Mouse (Mus musculus): ENCODE data around the gene Ppard. TPM values are rescaled to one million over a fixed set of nuclear protein-coding genes. Genes with fewer than 3 reads are reported as not detected.
"Not testable (repeated sequence)": the region's sequence is repeated elsewhere in the genome, so short reads cannot be mapped to it uniquely, and the experiment has no call there.

The Ppard gene
- total and polyA plus RNA-seq, 3 experiments, result 39.3 to 65.5 (median 60.3) TPM

DNA sequence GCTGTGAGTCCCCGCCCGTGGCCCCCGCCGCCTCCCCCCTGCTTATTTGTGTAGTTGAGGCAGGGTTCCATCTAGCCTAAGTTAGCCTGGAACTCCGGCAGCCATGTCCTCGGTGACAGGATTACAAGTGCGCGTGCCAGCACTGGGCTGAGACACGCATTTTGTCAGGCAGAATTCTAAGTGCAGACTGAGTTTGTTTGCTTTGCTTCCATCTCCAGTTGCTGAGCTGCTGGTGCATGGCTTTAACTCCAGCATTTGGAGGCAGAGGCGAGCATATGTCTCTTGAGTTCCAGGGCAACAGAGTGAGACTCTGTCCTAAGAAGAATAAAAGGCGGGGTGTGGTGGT, 81.4 kb downstream of the Ppard start:
- DNase-seq, result no peak

DNA sequence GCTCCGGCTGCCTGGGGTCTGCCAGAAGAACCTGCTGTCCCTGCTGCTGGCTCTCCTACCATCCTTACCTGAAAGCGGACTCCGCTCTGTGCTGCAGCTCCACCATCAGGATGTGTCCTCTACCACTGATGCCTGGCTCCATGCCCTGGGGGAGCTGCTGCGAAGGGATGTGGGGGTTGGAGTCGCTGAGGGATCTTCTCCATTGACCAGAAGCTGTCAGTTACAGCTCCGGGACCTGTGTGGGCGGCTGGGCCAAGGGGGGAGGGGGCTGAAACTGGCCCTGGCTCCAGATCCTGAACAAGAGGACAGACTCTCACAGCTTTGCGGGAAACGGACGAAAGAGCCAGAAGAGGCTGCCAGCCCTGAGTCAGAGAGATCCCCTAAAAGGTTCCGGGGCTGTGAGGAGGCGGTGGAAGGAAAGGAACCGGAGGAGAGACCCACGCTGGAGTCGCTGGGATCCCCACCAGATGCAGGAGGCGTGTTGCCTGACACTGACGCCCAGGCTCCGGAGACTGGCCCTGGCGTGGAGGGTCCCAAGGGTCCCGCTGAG, 83.2 kb downstream of the Ppard start:
- DNase-seq, result no peak

DNA sequence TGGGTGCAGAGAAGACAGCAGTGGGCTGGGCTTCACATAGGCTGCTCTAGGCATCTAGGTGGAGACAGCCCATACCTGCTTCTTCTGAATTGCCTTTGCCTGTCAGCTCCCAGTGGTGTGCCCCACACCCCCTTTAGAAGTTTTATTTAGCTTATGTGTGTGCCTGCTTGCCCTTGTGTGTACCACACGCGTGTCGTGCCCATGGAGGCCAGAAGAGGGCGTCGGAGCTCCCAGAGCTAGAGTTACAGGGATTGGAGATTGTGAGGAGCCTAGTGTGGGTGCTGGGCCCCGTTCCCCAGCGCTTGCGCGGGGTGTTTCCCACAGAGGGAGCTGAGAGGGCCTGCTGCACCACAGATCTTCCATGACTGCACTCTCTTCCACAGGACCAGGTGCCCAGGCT, 84.0 kb downstream of the Ppard start:
- no peak for DNase-seq

DNA sequence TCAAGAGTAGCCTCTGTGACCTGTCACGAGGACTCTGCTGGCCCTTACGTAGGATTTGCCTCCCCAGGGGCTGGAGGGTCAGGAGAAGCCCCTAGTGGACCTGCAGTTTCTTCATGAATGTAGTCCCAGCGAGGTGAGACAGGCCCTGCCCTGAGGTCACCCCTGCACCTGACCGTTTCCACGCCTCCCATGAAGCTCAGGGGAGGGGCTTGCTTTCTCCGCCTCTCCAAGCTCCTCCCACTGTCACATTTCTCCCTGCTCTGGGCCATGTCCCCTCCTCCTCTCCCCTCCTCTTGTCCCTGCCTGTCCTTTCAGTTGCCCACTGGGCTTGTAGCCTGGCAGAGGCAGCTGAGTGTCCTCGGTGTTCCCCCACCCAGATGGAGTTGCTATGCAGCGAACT, 84.6 kb downstream of the Ppard start:
- DNase-seq, result no peak

DNA sequence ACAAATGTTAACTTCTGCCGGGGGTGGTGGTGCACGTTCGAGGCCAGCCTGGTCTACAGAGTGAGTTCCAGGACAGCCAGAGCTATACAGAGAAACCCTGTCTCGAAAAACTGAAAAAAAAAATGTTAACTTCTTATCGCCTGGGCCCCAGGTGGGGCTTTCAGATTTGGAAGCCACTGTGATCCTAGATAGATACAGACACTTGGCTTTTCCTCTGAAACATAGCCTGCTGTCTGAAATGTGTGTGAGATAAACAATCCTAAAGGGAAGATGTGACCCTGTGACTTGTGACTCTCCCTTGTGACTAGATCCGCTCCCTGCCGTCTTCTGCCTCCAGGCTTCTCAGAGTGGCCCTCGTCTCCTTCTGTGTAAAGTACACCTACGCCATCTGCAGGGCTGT, 85.2 kb downstream of the Ppard start:
- DNase-seq, result no peak

DNA sequence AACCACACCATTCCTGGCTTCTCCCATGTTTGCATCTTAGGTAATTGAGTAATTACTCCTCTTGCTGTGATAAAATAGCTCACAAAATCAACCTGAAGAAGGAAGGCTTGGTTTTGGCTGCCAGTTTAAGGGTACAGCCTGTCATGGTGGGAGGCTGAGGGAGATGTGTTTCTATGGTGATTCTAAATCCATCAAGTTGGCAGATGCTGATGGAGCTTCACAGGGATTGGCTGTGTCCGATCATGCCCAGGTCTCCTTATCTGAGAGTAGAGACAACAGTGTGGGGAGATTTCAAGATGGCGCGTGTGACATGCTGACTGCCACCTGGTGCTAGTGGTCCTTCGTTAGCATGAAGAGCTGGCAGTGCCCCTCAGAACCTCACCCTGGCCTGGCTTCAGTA, 89.2 kb downstream of the Ppard start:
- DNase-seq, result no peak

DNA sequence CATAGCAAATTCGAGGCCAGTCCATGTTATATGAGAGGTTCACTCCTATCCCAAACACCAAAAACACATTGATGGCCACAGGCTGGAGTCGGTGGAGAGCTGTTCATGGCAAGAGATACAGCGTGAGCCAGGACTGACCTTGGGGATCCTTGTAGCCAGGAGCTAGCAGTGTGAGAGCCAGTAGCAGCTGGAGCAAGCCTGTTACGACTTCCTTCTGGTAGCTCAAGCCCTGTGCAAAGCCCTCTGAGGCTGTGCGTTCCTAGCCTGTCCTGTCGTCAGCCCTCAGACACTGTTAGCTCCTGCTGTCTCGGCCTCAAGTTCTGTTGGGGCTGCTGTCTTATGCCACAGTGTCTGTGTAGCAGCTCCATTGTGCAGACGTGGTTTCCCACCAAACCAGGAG, 91.3 kb downstream of the Ppard start:
- DNase-seq, result no peak

DNA sequence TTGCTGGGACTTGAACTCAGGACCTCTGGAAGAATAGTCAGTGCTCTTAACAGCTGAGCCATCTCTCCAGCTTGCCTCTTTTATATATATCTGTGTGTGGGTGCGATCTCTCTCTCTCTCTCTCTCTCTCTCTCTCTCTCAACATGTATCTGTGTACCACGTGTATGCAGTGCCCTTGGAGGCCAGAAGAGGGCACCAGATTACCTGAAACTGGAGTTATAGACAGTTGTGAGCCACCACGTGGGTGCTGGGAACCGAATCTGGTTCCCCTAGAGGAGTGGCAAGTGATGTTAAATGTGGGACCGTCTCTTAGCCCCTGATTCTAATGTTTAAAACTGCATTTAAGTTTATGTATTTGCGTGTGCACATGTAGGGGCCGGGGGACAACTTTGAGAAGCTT, 91.9 kb downstream of the Ppard start:
- not testable (repeated sequence) for DNase-seq

DNA sequence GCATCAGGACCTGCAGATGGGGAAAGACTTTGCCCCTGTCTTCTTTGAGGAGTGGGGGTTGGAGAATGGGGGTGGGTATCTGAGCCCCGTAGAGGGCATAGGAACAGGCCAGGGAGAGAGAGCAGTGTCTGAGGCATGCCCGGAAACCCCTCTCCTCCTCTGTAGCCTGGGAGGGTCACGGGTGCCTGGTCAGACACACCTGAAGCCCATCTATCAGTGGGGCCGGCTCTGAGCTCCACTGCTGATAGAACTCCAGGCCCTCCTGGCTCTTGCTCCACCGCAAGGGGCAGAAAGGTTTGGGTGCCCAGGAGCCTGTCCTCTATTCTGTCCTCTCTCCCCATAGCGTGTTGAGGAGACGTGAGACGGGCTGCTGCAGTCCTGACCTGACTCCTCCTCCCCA, 93.3 kb downstream of the Ppard start:
- DNase-seq, result no peak

DNA sequence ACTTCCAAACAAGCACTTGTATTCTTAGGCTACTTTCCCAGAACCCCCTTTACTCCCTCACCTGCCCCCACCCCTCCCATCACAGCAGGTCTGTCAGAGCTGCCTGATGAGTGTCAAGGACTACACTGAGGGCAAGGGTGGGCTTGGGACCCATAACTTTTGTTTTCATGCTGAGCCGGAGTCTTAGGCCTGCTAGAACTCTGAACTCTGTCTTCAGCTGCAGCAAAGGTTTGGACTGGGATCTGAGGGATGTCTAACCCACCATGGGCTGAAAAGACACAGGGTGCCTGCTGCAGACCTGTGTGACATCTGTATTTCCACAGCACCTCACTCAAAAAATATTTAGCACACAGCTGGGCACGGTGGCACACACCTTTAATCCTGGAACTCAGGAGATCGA, 94.5 kb downstream of the Ppard start:
- DNase-seq, result no peak

DNA sequence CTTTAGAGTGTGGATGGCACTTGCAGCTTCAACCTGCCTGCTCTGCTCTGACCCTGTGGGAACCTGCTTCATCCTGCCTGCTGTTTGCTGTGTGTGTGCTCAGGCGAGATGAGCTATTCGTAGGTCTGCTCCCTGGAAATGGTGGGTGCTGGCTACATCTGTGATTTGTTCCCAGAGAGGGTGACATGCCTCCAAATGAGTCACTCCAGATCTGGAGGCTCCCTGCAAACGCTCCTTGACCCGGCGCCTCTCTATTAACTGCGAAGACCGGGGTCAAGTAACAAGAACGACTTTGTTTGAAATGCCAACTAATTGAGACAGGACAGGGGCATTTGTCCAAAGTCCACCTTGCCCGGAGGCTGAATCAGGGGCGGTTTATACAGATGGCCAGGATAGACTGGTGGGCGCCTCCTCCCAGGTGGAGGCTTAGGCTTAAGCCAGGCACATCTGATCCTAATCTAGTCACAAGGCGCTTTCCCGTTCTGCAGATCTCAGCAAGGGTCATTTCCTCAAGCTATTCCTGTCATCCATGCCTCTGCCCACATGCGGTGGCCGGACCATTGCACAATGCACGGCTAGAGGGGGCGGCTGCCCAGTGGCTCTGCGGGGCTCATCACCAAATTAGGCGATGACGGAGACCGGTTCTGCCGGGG, 95.3 kb downstream of the Ppard start:
- DNase-seq, result peak; percentile 75

DNA sequence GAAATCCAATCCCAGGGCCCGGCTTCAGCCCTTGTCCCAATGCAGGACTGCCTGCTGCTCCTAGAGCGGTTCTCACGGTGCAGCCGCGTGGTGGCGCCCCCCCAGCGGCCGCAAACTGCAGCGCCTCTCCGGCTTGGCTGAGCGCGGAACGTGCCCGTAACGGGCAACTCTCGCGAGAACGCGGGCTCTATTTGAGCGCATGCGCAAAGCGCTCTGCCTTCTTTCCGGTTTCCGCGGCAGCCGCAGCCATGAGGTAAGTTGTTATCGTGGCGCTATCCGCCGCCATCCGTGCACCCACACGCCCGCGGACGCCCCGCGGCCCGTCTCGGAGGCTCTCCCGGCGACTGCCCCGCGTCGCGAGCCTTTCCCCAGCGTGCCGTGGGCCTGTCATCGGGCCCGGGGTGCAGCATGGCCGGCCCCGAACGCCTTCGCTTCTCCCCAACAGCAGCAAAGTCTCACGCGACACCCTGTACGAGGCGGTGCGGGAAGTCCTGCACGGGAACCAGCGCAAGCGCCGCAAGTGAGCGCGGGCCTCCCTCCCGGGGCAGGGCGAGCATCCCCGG, 95.9 kb downstream of the Ppard start, which contains the start of gene Rpl10a:
Gene Rpl10a, plus strand, starts transcription at position 106 of the 563 bp plus-strand sequence.
- DNase-seq, result peak; percentile 96

DNA sequence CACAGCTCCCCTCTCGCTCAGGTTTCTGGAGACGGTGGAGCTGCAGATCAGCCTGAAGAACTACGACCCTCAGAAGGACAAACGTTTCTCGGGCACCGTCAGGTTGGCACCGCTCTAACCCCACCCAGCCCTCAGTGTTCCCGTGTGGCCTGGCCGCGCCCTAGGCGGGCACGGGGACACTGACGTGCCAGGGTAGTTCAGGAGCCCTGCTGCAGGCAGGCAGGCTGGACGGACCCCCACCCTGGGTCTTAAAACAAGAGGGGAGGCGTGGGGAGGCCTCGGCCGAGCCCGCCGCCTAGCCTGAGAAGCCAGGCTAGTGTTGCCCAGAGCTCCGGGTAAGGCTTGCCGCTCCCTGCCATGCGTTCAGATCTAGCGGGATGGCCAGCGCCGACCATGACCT, 96.4 kb downstream of the Ppard start:
- DNase-seq, result no peak

DNA sequence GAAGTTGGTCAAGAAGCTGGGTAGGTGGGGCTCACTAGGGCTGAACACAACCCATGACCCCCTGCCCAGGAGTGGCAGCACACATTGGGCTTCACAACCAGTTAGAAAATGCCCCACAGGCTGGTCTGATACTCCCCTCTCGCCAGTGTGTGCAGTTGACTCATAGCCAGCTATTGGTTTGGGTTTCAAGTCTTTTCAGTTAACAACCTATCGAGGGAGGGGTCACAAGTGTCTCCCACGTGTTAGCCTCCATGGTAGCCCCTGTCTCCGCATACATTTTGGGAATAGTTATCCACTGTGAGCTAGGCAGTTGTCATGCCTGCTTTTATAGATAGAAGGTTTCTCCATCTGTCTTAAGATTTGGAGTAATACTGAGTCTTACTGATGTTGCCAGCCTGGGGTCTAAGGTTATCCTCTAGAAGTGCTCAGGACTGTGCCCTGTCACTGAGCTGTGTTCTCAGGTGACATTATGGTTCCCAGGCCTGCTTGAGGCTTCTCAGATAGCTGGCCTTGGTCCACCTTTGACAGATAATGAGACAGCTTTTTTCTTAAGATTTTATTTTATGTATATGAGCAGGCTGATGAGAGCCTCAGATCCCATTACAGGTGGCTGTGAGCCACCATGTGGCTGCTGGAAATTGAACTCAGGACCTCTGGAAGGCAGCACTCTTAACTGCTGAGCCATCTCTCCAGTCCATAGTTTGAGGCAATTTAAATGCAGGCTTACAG, 97.2 kb downstream of the Ppard start:
- no peak for DNase-seq

DNA sequence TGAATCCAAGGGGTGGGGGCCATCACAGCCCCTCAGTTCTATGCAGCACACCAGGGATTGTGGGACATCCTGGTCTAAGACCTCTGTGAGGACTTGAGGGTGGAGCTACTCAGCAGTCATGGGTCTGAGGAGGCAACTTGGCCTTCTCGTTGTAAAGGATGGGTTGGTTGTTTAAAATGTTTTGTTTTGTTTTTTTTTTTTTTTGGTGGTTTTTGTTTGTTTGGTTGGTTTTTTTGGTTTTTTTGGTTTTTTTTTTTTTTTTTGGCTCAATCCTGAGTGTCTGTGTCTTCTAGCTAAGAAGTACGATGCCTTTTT, 97.7 kb downstream of the Ppard start:
- DNase-seq, result no peak

DNA sequence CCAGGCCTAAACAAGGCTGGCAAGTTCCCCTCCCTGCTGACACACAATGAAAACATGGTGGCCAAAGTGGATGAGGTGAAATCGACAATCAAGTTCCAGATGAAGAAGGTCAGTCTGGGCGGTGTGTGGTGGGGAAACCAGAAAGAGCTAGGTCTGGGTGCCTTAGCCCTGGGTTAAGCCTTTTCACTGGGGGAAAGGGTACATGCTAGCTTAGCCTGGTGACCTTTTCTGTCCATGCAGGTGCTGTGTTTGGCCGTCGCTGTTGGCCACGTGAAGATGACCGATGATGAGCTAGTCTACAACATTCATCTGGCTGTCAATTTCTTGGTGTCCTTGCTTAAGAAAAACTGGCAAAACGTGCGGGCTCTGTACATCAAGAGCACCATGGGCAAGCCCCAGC, 98.1 kb downstream of the Ppard start:
- not testable (repeated sequence) for DNase-seq

DNA sequence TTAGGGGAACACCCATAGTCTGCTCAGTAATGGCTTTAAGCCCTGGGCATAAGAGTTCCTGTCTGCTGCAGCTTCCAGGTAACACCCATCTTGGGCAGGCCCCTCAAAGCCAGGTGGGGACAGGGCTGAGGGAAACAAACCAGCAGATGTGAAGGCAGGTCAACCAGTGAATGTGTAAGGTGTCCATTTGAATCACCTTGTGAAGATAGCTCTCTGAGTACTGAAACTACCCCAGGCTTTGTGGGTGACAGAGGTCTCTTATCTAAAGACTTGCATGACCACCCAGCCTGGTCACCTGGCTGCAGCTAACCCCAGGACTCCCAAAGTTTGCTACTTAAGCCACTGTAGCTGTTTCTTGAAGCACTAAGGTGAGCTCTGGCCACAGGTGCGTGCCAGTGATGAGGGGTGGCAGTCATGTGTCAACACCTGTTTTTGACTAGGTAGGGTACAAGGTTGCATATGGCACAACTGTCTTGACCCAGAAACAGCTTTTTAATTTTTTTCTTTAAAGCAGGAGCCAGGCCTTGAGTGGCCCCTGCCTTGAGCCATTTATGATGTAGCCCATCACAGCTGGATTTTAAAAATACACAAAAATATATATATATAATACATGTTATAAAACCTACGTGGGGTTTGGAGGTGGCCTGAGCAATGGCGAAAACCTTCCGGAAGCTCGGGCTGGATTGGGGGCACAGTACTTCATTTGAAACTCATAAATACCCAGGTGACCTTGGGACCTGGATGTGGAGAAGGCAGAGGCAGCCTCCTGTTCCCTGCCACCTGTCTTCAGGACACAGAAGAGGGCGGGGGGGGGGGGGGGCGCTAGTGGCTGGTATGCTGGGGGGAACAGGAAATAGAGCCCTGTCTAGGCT, 99.0 kb downstream of the Ppard start:
- DNase-seq, result no peak

DNA sequence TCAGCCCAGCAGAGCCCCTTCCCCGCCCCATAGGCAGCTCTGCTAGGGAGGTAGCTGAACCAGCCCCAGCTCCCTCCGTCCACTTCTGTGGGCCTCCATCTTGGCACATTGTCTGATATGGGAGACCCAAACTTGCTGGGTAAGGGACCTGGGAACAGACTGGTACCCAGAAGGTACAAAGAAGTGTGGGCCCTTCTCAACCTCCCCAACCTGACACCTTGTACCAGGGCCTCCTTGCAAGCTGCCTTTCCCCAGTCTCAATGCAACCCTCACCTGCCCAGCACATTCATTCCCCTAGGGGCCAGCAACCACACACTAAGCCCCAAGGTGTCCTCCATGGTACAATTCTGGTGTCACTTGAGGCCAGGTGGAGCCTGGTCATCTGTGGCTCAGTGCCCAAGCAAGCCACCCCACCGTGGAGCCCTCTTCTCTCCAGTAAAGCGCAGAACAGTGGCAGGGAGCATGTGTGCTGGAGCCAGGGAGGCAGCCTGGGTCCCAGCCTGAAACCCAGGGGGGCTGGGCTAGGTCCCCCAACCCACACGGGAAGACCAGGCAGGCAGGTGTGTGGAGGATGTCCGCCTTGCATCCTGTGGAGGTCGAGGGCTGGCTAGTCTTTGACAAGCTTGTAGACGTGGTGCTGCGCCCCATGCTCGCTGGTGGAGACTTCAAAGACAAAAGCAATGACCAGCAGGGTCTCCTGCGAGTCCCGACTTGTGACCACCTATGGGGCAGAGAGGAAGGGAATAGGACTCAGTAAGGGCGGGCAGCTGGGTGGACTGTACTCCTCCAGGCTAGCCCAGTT, 99.8 kb downstream of the Ppard start:
- DNase-seq, result no peak

DNA sequence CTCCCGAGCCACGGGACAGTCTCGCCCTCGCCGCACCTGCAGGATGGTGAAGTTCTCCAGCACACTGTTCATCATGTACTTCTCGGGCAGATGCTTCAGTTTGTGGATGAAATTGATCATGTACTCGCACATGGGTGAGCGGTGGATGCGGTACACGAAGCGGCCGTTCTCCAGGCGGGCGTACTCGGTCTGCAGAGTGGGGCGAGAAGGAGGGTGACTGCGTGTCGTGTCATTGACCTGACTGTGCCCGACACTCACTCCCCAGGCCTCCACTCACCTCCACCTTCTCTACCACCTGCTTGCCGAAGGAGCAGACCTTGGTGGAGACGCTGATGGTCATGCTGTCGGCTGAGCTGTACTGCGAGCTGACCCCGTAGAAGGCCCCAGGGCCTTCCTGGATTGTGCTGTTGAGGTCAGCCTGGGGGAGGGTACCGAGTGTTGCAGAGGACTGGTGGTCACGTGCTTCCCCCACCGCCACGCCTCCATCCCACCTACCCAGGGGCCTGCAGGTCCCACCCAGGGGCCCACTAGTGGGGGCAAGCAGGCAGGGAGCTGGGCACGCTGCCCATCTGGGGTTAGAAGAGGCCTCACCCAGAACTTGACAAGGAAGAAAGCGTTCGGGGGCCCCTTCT, 100.5 kb downstream of the Ppard start:
- DNase-seq, result peak; percentile 17

DNA sequence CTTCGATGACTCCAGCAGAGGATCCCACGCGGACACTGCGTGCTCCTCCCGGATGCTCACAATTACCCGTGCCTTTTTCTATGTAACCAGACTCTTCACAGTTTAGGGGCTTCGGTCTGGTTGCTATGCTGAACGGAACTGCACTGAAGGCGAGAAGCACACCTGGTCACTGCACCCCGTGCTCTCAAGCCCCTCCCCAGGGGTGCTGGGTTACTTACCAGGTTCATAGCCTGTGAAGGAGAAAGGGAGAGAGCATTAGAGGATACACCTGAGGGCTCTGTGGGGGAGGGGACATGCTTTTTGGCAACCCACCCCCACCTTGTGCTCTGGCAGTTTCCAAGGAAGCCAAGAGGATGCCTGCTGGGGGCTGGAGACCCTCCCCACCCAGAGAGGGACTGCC, 102.8 kb downstream of the Ppard start:
- DNase-seq, result no peak

DNA sequence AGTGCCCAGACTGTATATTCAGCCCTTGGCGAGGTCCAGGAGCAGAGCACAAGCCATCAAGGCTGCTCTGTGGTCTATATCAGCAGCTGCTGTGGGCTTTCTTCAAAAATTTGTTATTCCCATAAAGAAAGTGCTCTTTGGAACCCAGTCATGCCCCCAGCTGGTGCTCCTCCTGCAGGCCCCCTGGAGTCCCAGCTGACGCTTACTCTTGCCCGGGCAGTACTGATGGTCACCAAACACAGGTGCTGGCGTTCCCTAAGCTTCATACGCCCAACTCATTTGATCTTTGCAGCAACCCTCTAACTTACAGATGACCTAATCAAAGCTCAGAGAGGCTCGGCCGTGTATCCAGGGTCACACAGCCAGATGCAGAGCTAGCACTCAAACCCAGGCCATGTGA, 105.0 kb downstream of the Ppard start:
- DNase-seq, result no peak
